Mouse (Mus musculus) G1E (cell line): ENCODE data around the gene 1700020A23Rik. TPM values are rescaled to one million over a fixed set of nuclear protein-coding genes. Genes with fewer than 3 reads are reported as not detected.

Experiments used
- ATAC-seq: 2 replicates; pipeline ENCODE4 v1.8.0; 2016; ENCODE audit warnings: mild to moderate bottlenecking; ENCODE audit not compliant: insufficient number of reproducible peaks, poor library complexity, low FRiP score, severe bottlenecking; ENCODE audit errors: extremely low read depth
- DNase-seq: peaks from one replicate; pipeline ENCODE4 v3.0.0; 2012; ENCODE audit warnings: low spot score
- H3K27me3 ChIP-seq: 2 replicates; pipeline ENCODE4 v1.6.1; 2012; ENCODE audit warnings: mild to moderate bottlenecking, low read length, inconsistent platforms; ENCODE audit not compliant: insufficient read depth
- H3K36me3 ChIP-seq: replicated peaks from 2 replicates; pipeline ENCODE3; 2012; ENCODE audit warnings: mild to moderate bottlenecking, inconsistent platforms
- H3K4me1 ChIP-seq: 2 replicates; pipeline ENCODE4 v1.6.1; 2012; ENCODE audit warnings: low read depth, low read length, inconsistent platforms, mixed read lengths; ENCODE audit not compliant: insufficient read depth
- H3K4me3 ChIP-seq: 2 replicates; pipeline ENCODE4 v1.5.1; 2012; ENCODE audit warnings: low read depth, mild to moderate bottlenecking, inconsistent platforms, low read length, moderate library complexity, mixed read lengths
- H3K9me3 ChIP-seq: replicated peaks from 2 replicates; pipeline ENCODE4 v1.6.1; 2012; ENCODE audit warnings: inconsistent platforms
- CTCF ChIP-seq: IDR thresholded peaks from 2 replicates; pipeline ENCODE4 v1.5.1; 2012; ENCODE audit warnings: low read depth, low read length, inconsistent platforms, mixed read lengths
- GATA1 ChIP-seq: IDR thresholded peaks from 2 replicates; pipeline ENCODE4 v1.6.1; 2012; ENCODE audit warnings: borderline replicate concordance, low read length, inconsistent platforms, mixed read lengths
- GATA2 ChIP-seq: IDR thresholded peaks from 2 replicates; pipeline ENCODE4 v1.6.1; 2012; ENCODE audit warnings: low read depth, low read length, inconsistent platforms, borderline replicate concordance
- POLR2AphosphoS5 ChIP-seq: IDR thresholded peaks from 2 replicates; pipeline ENCODE4 v1.6.1; 2012; ENCODE audit warnings: low read depth, low read length, inconsistent platforms; ENCODE audit not compliant: insufficient replicate concordance
- TAL1 ChIP-seq: conservative IDR thresholded peaks from 2 replicates; pipeline ENCODE4 v1.6.1; 2012; ENCODE audit warnings: low read depth, low read length, inconsistent platforms, mixed read lengths
- polyA plus RNA-seq: library from polyadenylated mRNA; stranded (reverse); fragments of >175 nt; gene quantifications from 2 replicates; pipeline ENCODE4 v1.2.3, GENCODE M21; 2012
- total RNA-seq, 2 experiments: library from RNA; stranded (forward) in 1 of 2; stranded (reverse) in 1 of 2; fragments of 200-1000 nt in 1 of 2; fragments of >200 nt in 1 of 2; fragmentation: Nextera tagmentation in 1 of 2; gene quantifications; 2 replicates each; pipeline ENCODE4 v1.2.3; 2014 to 2017

Gene 1700020A23Rik
- total and polyA plus RNA-seq, 3 experiments: not detected

GRCm38 (mm10) chr2:130392836-130393235 lies 12.2 kb upstream of the 1700020A23Rik start:
- Histone ChIP-seq H3K4me3 (no peak overlapping the region), H3K4me1 (no peaks in the 10 kb centered on the region), H3K27me3 (peaks cover 72% of the 10 kb centered on the region), H3K36me3 (no peaks in the 10 kb centered on the region), H3K9me3 (no peaks in the 10 kb centered on the region)
- TF ChIP-seq TAL1: no peak
- TF ChIP-seq GATA2: no peak
- TF ChIP-seq GATA1: no peak
- no peak for TF ChIP-seq CTCF
- TF ChIP-seq POLR2AphosphoS5: no peak
- no peak for ATAC-seq
- DNase-seq: no peak

- Histone ChIP-seq H3K27me3 (peaks cover 65% of the 10 kb centered on the region), H3K36me3 (no peaks in the 10 kb centered on the region), H3K4me3 (no peak overlapping the region), H3K4me1 (no peaks in the 10 kb centered on the region), H3K9me3 (no peaks in the 10 kb centered on the region)
- DNase-seq (no peak), ATAC-seq (no peak)
- TF ChIP-seq GATA1: no peak
- no peak for TF ChIP-seq CTCF
- no peak for TF ChIP-seq POLR2AphosphoS5
- TF ChIP-seq GATA2: no peak
- TF ChIP-seq TAL1: no peak
Observed at GRCm38 (mm10) chr2:130395696-130396095, 9.4 kb upstream of the 1700020A23Rik start.

- no peak for TF ChIP-seq GATA2
- TF ChIP-seq CTCF: no peak
- no peak for TF ChIP-seq POLR2AphosphoS5
- no peak for TF ChIP-seq GATA1
- no peak for TF ChIP-seq TAL1
- H3K4me3 ChIP-seq: no peak within 1 kb of the TSS
- DNase-seq: no peak
Observed at GRCm38 (mm10) chr2:130397186-130397985, 7.7 kb upstream of the 1700020A23Rik start, which contains the start of gene Cpxm1. Gene Cpxm1, minus strand, starts transcription at chr2:130397574.

GRCm38 (mm10) chr2:130398091-130398490 lies 7.0 kb upstream of the 1700020A23Rik start:
- no peak for DNase-seq
- no peak for ATAC-seq
- Histone ChIP-seq H3K9me3 (no peaks in the 10 kb centered on the region), H3K4me3 (no peak overlapping the region), H3K27me3 (peaks cover 55% of the 10 kb centered on the region), H3K36me3 (no peaks in the 10 kb centered on the region), H3K4me1 (no peaks in the 10 kb centered on the region)
- TF ChIP-seq GATA1 (no peak), POLR2AphosphoS5 (no peak), TAL1 (no peak), GATA2 (no peak), CTCF (no peak)

More at GRCm38 (mm10) chr2:130397186-130397985, 7.7 kb upstream of the 1700020A23Rik start, which contains the start of gene Cpxm1:
- Histone ChIP-seq H3K27me3 (peaks cover 55% of the 10 kb centered on the region), H3K4me1 (no peaks in the 10 kb centered on the region), H3K9me3 (no peaks in the 10 kb centered on the region), H3K36me3 (no peaks in the 10 kb centered on the region)
- ATAC-seq: no peak

- Histone ChIP-seq H3K9me3 (no peaks in the 10 kb centered on the region), H3K27me3 (peaks cover 39% of the 10 kb centered on the region), H3K4me3 (no peak overlapping the region), H3K36me3 (no peaks in the 10 kb centered on the region), H3K4me1 (no peaks in the 10 kb centered on the region)
- no peak for DNase-seq
- TF ChIP-seq GATA1 (no peak), CTCF (no peak), TAL1 (no peak), GATA2 (no peak), POLR2AphosphoS5 (no peak)
- ATAC-seq: no peak
Observed at GRCm38 (mm10) chr2:130400046-130400445, 5.0 kb upstream of the 1700020A23Rik start.

- TF ChIP-seq POLR2AphosphoS5: no peak
- no peak for TF ChIP-seq TAL1
- no peak for TF ChIP-seq GATA2
- TF ChIP-seq GATA1: no peak
- no peak for TF ChIP-seq CTCF
- peaks cover 37% of the 10 kb centered on the region for H3K27me3 ChIP-seq
- no peaks in the 10 kb centered on the region for H3K4me1 ChIP-seq
- DNase-seq (no peak), ATAC-seq (no peak)
- H3K9me3 ChIP-seq: no peaks in the 10 kb centered on the region
- H3K36me3 ChIP-seq: no peaks in the 10 kb centered on the region
- H3K4me3 ChIP-seq: no peak overlapping the region
Observed at GRCm38 (mm10) chr2:130401891-130402290, 3.2 kb upstream of the 1700020A23Rik start.
